In the genomic region with DNA sequence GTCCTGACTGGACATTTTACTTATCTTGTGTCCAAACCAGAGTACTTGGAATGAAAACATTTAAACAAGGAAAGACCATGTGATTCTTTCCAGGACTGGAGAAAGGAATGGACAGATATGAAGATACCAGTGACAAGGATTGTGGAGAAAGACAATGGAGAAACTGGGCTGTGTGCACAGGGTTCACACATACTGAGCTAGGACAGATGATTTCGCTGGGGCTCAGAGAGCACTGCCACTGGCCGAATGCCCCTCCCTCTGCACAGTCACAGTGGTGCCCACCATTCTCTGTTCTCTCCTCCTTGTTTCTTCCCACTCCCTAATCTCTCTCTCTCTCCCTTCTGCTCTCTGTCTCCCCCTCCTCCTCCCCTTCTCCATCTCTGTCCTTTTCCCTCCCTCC, we compare ENCODE assay signal across 24 mouse cellular contexts.
A peak's percentile ranks its signal among the peaks of the same experiment; 100 is the strongest.
DNase-seq lines count a peak whose midpoint lies in the region; ATAC-seq and TF ChIP-seq lines count a peak whose summit lies in the region.
"Had no signal": no experiment of that assay in that cellular context is flagged by ENCODE, and none has a peak within 500 bp of the region (broad histone marks: within the 10 kb centered on the region; RNA-seq: fewer than 3 reads in every experiment).

No protein-coding gene starts in this region.

- H3K4me2 ChIP-seq in heart, embryonic 12.5 days = no peak overlapping the region
- H3K4me2 ChIP-seq in heart, embryonic 15.5 days = no peak overlapping the region
- no peak overlapping the region for H3K4me2 ChIP-seq in midbrain, embryonic 13.5 days (replicated peaks)
- H3K4me2 ChIP-seq in midbrain, embryonic 11.5 days = no peak overlapping the region
- H3K4me2 ChIP-seq: embryonic facial prominence, embryonic 13.5 days; embryonic facial prominence, embryonic 15.5 days; forebrain, embryonic 12.5 days had no signal

- WGBS in heart, embryonic 12.5 days = 67% methylated on average over 2 of the region's 2 CpGs
- WGBS in heart, embryonic 15.5 days = 73% methylated on average over 2 of the region's 2 CpGs
- 90% methylated on average over 2 of the region's 2 CpGs for WGBS in midbrain, embryonic 13.5 days
- WGBS in midbrain, embryonic 11.5 days = 80% methylated on average over 2 of the region's 2 CpGs
- 79% methylated on average over 2 of the region's 2 CpGs for WGBS in olfactory bulb, adult 2 months

- H3K9me3 ChIP-seq in heart, embryonic 12.5 days (replicated peaks) = no peaks in the 10 kb centered on the region
- no peaks in the 10 kb centered on the region for H3K9me3 ChIP-seq in heart, embryonic 15.5 days (replicated peaks)
- H3K9me3 ChIP-seq in midbrain, embryonic 13.5 days = no peaks in the 10 kb centered on the region
- no peaks in the 10 kb centered on the region for H3K9me3 ChIP-seq in midbrain, embryonic 11.5 days (ENCODE audit: control insufficient read depth, low read length)
- H3K9me3 ChIP-seq: embryonic facial prominence, embryonic 13.5 days; embryonic facial prominence, embryonic 15.5 days; forebrain, embryonic 10.5 days; forebrain, embryonic 12.5 days had no signal

- peaks cover 9% of the 10 kb centered on the region for H3K4me1 ChIP-seq in heart, embryonic 12.5 days (replicated peaks)
- peaks cover 4% of the 10 kb centered on the region; the same call in 1 of the 2 replicates for H3K4me1 ChIP-seq in heart, embryonic 15.5 days (replicated peaks)
- H3K4me1 ChIP-seq in midbrain, embryonic 13.5 days (replicated peaks) = no peaks in the 10 kb centered on the region
- H3K4me1 ChIP-seq in midbrain, embryonic 11.5 days (ENCODE audit: control insufficient read depth, insufficient read depth, low read length) = no peaks in the 10 kb centered on the region
- H3K4me1 ChIP-seq in olfactory bulb, adult 2 months (ENCODE audit: control insufficient read depth, insufficient read depth, low read length) = peaks cover 9% of the 10 kb centered on the region
- H3K4me1 ChIP-seq: embryonic facial prominence, embryonic 15.5 days; forebrain, embryonic 10.5 days; forebrain, embryonic 12.5 days had no signal

- H3K9ac ChIP-seq in heart, embryonic 12.5 days = no peak overlapping the region
- no peak overlapping the region for H3K9ac ChIP-seq in heart, embryonic 15.5 days
- H3K9ac ChIP-seq in midbrain, embryonic 13.5 days (replicated peaks) = no peak overlapping the region
- H3K9ac ChIP-seq in midbrain, embryonic 11.5 days (ENCODE audit: low read length) = no peak overlapping the region
- H3K9ac ChIP-seq: embryonic facial prominence, embryonic 13.5 days; embryonic facial prominence, embryonic 15.5 days; forebrain, embryonic 12.5 days had no signal

- ATAC-seq in heart, embryonic 12.5 days (ENCODE audit: insufficient number of reproducible peaks, low FRiP score) = peak; percentile 83
- ATAC-seq in heart, embryonic 15.5 days (replicated peaks; ENCODE audit: insufficient number of reproducible peaks, insufficient read depth, low FRiP score, low read depth) = 0 out of 2 replicates have a peak, but pooled peaks have one; percentile 43
- ATAC-seq in midbrain, embryonic 13.5 days = peak; percentile 50; the same call in 1 of the 2 replicates
- no peak for ATAC-seq in midbrain, embryonic 11.5 days (ENCODE audit: low FRiP score)
- no peak for ATAC-seq in frontal cortex, adult (ENCODE audit: low TSS enrichment)
- ATAC-seq: forebrain, embryonic 16.5 days had no signal

- H3K27ac ChIP-seq in heart, embryonic 12.5 days (ENCODE audit: poor library complexity, severe bottlenecking) = no peak overlapping the region
- H3K27ac ChIP-seq in heart, embryonic 15.5 days = no peak overlapping the region
- no peak overlapping the region for H3K27ac ChIP-seq in midbrain, embryonic 13.5 days
- H3K27ac ChIP-seq in midbrain, embryonic 11.5 days (ENCODE audit: low read depth, low read length) = no peak overlapping the region
- peak overlapping the region; percentile 69 for H3K27ac ChIP-seq in olfactory bulb, adult 2 months (ENCODE audit: insufficient read depth, low read depth, low read length)
- H3K27ac ChIP-seq: embryonic facial prominence, embryonic 13.5 days; embryonic facial prominence, embryonic 15.5 days; forebrain, embryonic 10.5 days; forebrain, embryonic 12.5 days had no signal

- no peak for TF ChIP-seq POLR2A in olfactory bulb, adult 2 months (IDR thresholded peaks at IDR 0.05; ENCODE audit: insufficient read depth, low read depth, low read length)

- H3K27me3 ChIP-seq in heart, embryonic 12.5 days (replicated peaks) = no peaks in the 10 kb centered on the region
- H3K27me3 ChIP-seq in heart, embryonic 15.5 days = no peaks in the 10 kb centered on the region
- no peaks in the 10 kb centered on the region for H3K27me3 ChIP-seq in midbrain, embryonic 13.5 days
- H3K27me3 ChIP-seq in midbrain, embryonic 11.5 days (ENCODE audit: control insufficient read depth, insufficient read depth, low read length) = no peaks in the 10 kb centered on the region
- H3K27me3 ChIP-seq: embryonic facial prominence, embryonic 13.5 days; embryonic facial prominence, embryonic 15.5 days; forebrain, embryonic 12.5 days had no signal

- intact Hi-C loops in heart, postnatal 36 days (cut with DNase I) = no loop called here

- no peak for DNase-seq in heart, postnatal 36 days
- DNase-seq in heart, adult 11 months = no peak
- no peak for DNase-seq in midbrain, embryonic 11.5 days (ENCODE audit: low spot score, missing footprints)
- DNase-seq: adrenal gland, adult 2 months; adrenal gland, postnatal 10 days; adrenal gland, postnatal 25 days; cerebellum, adult 11 months; cerebellum, adult 18-20 months; cerebellum, adult 8-10 months; cerebellum, adult 9-11 months; cerebellum, postnatal 14 days; cerebellum, postnatal 36 days; embryo, embryonic 11 days had no signal

- no peaks in the 10 kb centered on the region for H3K36me3 ChIP-seq in heart, embryonic 12.5 days
- peaks cover 4% of the 10 kb centered on the region; the same call in 1 of the 2 replicates for H3K36me3 ChIP-seq in heart, embryonic 15.5 days
- H3K36me3 ChIP-seq in midbrain, embryonic 13.5 days = no peaks in the 10 kb centered on the region
- no peaks in the 10 kb centered on the region for H3K36me3 ChIP-seq in midbrain, embryonic 11.5 days (ENCODE audit: control insufficient read depth, insufficient read depth, low read length)
- H3K36me3 ChIP-seq: embryonic facial prominence, embryonic 15.5 days; forebrain, embryonic 10.5 days; forebrain, embryonic 12.5 days had no signal

- H3K4me3 ChIP-seq in heart, embryonic 12.5 days = no peak overlapping the region
- H3K4me3 ChIP-seq in heart, embryonic 15.5 days = no peak overlapping the region
- no peak overlapping the region for H3K4me3 ChIP-seq in midbrain, embryonic 13.5 days (replicated peaks)
- no peak overlapping the region for H3K4me3 ChIP-seq in midbrain, embryonic 11.5 days (ENCODE audit: low read depth, low read length)
- H3K4me3 ChIP-seq in olfactory bulb, adult 2 months (ENCODE audit: insufficient read depth, low read depth, low read length) = no peak overlapping the region
- H3K4me3 ChIP-seq: embryonic facial prominence, embryonic 13.5 days; embryonic facial prominence, embryonic 15.5 days; erythroblast, embryonic 14.5 days; forebrain, embryonic 10.5 days; forebrain, embryonic 12.5 days had no signal

- TF ChIP-seq CTCF in olfactory bulb, adult 2 months (IDR thresholded peaks at IDR 0.05; ENCODE audit: insufficient read depth, low read depth, low read length) = no peak

Comparison
In these comparisons a context has a peak if more than half of its experiments do, and no peak if none do; other contexts are left out.
1. ATAC-seq: peak in heart, embryonic 12.5 days (single experiment), heart, embryonic 15.5 days (single experiment) and midbrain, embryonic 13.5 days (single experiment); none in midbrain, embryonic 11.5 days (single experiment) and frontal cortex, adult (single experiment).